Mouse (Mus musculus): ENCODE data around the gene Cyren. TPM values are rescaled to one million over a fixed set of nuclear protein-coding genes. Genes with fewer than 3 reads are reported as not detected.

Gene Cyren
- polyA plus RNA-seq, 1 experiment from 2014 or later: 10.6 TPM

GRCm38 (mm10) chr6:34895569-34895968 lies 17.7 kb upstream of the Cyren start:
- no peaks in the 10 kb centered on the region for H3K9me3 ChIP-seq
- no peaks in the 10 kb centered on the region for H3K27me3 ChIP-seq (replicated peaks)
- 85% methylated on average over 7 of the region's 7 CpGs for WGBS
- H3K36me3 ChIP-seq (replicated peaks): peaks cover 34% of the 10 kb centered on the region; the same call in 1 of the 2 replicates
- no peaks in the 10 kb centered on the region for H3K4me1 ChIP-seq
- no peak overlapping the region for H3K4me2 ChIP-seq
- no peak overlapping the region for H3K4me3 ChIP-seq
- no peak overlapping the region for H3K27ac ChIP-seq
- no peak for ATAC-seq (replicated peaks)
- no peak overlapping the region for H3K9ac ChIP-seq

- peaks cover 23% of the 10 kb centered on the region; the same call in 1 of the 2 replicates for H3K36me3 ChIP-seq (replicated peaks)
- peaks cover 12% of the 10 kb centered on the region for H3K4me1 ChIP-seq
- H3K27me3 ChIP-seq (replicated peaks): no peaks in the 10 kb centered on the region
- no peak for ATAC-seq (replicated peaks)
- H3K9me3 ChIP-seq: no peaks in the 10 kb centered on the region
- H3K4me3 ChIP-seq: no peak overlapping the region
- H3K27ac ChIP-seq: no peak overlapping the region
- 44% methylated on average over 4 of the region's 4 CpGs for WGBS
- no peak overlapping the region for H3K4me2 ChIP-seq
- no peak overlapping the region for H3K9ac ChIP-seq
Observed at GRCm38 (mm10) chr6:34889185-34889584, 11.3 kb upstream of the Cyren start.

GRCm38 (mm10) chr6:34887131-34887850 lies 9.4 kb upstream of the Cyren start:
- Histone ChIP-seq H3K4me3 (no peak overlapping the region), H3K9ac (no peak overlapping the region), H3K27ac (0 out of 2 replicates have a peak overlapping the region, but pooled peaks have one; percentile 1), H3K9me3 (no peaks in the 10 kb centered on the region), H3K4me1 (peaks cover 12% of the 10 kb centered on the region), H3K27me3 (replicated peaks) (no peaks in the 10 kb centered on the region), H3K36me3 (replicated peaks) (peaks cover 13% of the 10 kb centered on the region; the same call in 1 of the 2 replicates), H3K4me2 (no peak overlapping the region)
- 17% methylated on average over 6 of the region's 6 CpGs for WGBS
- peak; percentile 49 for ATAC-seq (replicated peaks)

GRCm38 (mm10) chr6:34884724-34885123 lies 6.9 kb upstream of the Cyren start:
- ATAC-seq (replicated peaks): no peak
- peaks cover 12% of the 10 kb centered on the region for H3K4me1 ChIP-seq
- no peaks in the 10 kb centered on the region for H3K9me3 ChIP-seq
- WGBS: 91% methylated on average over 7 of the region's 7 CpGs
- H3K4me2 ChIP-seq: no peak overlapping the region
- no peak overlapping the region for H3K9ac ChIP-seq
- 0 out of 2 replicates have a peak, but pooled peaks cover 4% of the 10 kb centered on the region for H3K36me3 ChIP-seq (replicated peaks)
- no peak overlapping the region for H3K4me3 ChIP-seq
- no peaks in the 10 kb centered on the region for H3K27me3 ChIP-seq (replicated peaks)
- H3K27ac ChIP-seq: no peak overlapping the region

GRCm38 (mm10) chr6:34879911-34880475 lies 2.1 kb upstream of the Cyren start:
- Histone ChIP-seq H3K27me3 (replicated peaks) (no peaks in the 10 kb centered on the region), H3K4me3 (no peak overlapping the region), H3K4me2 (no peak overlapping the region), H3K9ac (no peak overlapping the region), H3K27ac (no peak overlapping the region), H3K4me1 (peaks cover 18% of the 10 kb centered on the region), H3K36me3 (replicated peaks) (0 out of 2 replicates have a peak, but pooled peaks cover 4% of the 10 kb centered on the region), H3K9me3 (no peaks in the 10 kb centered on the region)
- no peak for ATAC-seq (replicated peaks)
- 52% methylated on average over 6 of the region's 6 CpGs for WGBS

- Histone ChIP-seq H3K4me1 (peaks cover 18% of the 10 kb centered on the region), H3K36me3 (replicated peaks) (0 out of 2 replicates have a peak, but pooled peaks cover 4% of the 10 kb centered on the region), H3K4me2 (no peak overlapping the region), H3K9me3 (no peaks in the 10 kb centered on the region), H3K27ac (no peak overlapping the region), H3K9ac (no peak overlapping the region), H3K27me3 (replicated peaks) (no peaks in the 10 kb centered on the region), H3K4me3 (no peak overlapping the region)
- no peak for ATAC-seq (replicated peaks)
- WGBS: 89% methylated on average over 16 of the region's 16 CpGs
Observed at GRCm38 (mm10) chr6:34879101-34879740, 1.4 kb upstream of the Cyren start.

GRCm38 (mm10) chr6:34876835-34877156 lies 1.1 kb downstream of the Cyren start:
- 61% methylated on average over 2 of the region's 2 CpGs for WGBS
- no peaks in the 10 kb centered on the region for H3K9me3 ChIP-seq
- H3K36me3 ChIP-seq (replicated peaks): 0 out of 2 replicates have a peak, but pooled peaks cover 4% of the 10 kb centered on the region
- ATAC-seq (replicated peaks): no peak
- H3K9ac ChIP-seq: 0 out of 2 replicates have a peak overlapping the region, but pooled peaks have one; percentile 93
- H3K4me3 ChIP-seq: peak overlapping the region; percentile 79
- H3K27me3 ChIP-seq (replicated peaks): no peaks in the 10 kb centered on the region
- no peak overlapping the region for H3K27ac ChIP-seq
- H3K4me1 ChIP-seq: peaks cover 18% of the 10 kb centered on the region
- peak overlapping the region; percentile 53 for H3K4me2 ChIP-seq

GRCm38 (mm10) chr6:34875966-34876834 lies 1.7 kb downstream of the Cyren start:
- no peaks in the 10 kb centered on the region for H3K9me3 ChIP-seq
- WGBS: 64% methylated on average over 12 of the region's 12 CpGs
- H3K27me3 ChIP-seq (replicated peaks): no peaks in the 10 kb centered on the region
- H3K9ac ChIP-seq: no peak overlapping the region
- peak overlapping the region; percentile 53; the same call in 1 of the 2 replicates for H3K4me2 ChIP-seq
- H3K4me3 ChIP-seq: no peak overlapping the region
- ATAC-seq (replicated peaks): no peak
- H3K36me3 ChIP-seq (replicated peaks): 0 out of 2 replicates have a peak, but pooled peaks cover 4% of the 10 kb centered on the region
- no peak overlapping the region for H3K27ac ChIP-seq
- H3K4me1 ChIP-seq: peaks cover 18% of the 10 kb centered on the region

- Histone ChIP-seq H3K9me3 (no peaks in the 10 kb centered on the region), H3K27ac (no peak overlapping the region), H3K36me3 (replicated peaks) (0 out of 2 replicates have a peak, but pooled peaks cover under 1% of the 10 kb centered on the region), H3K4me2 (no peak overlapping the region), H3K4me1 (peaks cover 18% of the 10 kb centered on the region), H3K27me3 (replicated peaks) (no peaks in the 10 kb centered on the region), H3K4me3 (no peak overlapping the region), H3K9ac (no peak overlapping the region)
- 90% methylated on average over 15 of the region's 15 CpGs for WGBS
- ATAC-seq (replicated peaks): no peak
Observed at GRCm38 (mm10) chr6:34875268-34875761, 2.5 kb downstream of the Cyren start.

- H3K36me3 ChIP-seq (replicated peaks): no peaks in the 10 kb centered on the region
- no peak overlapping the region for H3K9ac ChIP-seq
- peaks cover 18% of the 10 kb centered on the region for H3K4me1 ChIP-seq
- H3K9me3 ChIP-seq: no peaks in the 10 kb centered on the region
- H3K27me3 ChIP-seq (replicated peaks): no peaks in the 10 kb centered on the region
- no peak overlapping the region for H3K4me2 ChIP-seq
- no peak overlapping the region for H3K4me3 ChIP-seq
- 72% methylated on average over 21 of the region's 21 CpGs for WGBS
- ATAC-seq (replicated peaks): no peak
- H3K27ac ChIP-seq: no peak overlapping the region
Observed at GRCm38 (mm10) chr6:34874101-34874921, 3.5 kb downstream of the Cyren start.

- no peak overlapping the region for H3K4me3 ChIP-seq
- no peak for ATAC-seq (replicated peaks)
Observed at GRCm38 (mm10) chr6:34872871-34873270, 5.0 kb downstream of the Cyren start.

More at GRCm38 (mm10) chr6:34872871-34873270, 5.0 kb downstream of the Cyren start:
- Histone ChIP-seq H3K4me2 (no peak overlapping the region), H3K27ac (no peak overlapping the region), H3K9me3 (no peaks in the 10 kb centered on the region), H3K36me3 (replicated peaks) (no peaks in the 10 kb centered on the region), H3K9ac (no peak overlapping the region), H3K4me1 (peaks cover 14% of the 10 kb centered on the region), H3K27me3 (replicated peaks) (no peaks in the 10 kb centered on the region)
- 87% methylated on average over 10 of the region's 10 CpGs for WGBS
